ENCODE assay signal across 25 mouse cellular contexts in genomic region chr9:22683786-22684185, GRCm38 (mm10).
DNase-seq lines count a peak whose midpoint lies in the region; ATAC-seq and TF ChIP-seq lines count a peak whose summit lies in the region.
"Had no signal": no experiment of that assay in that cellular context is flagged by ENCODE, and none has a peak within 500 bp of the region (broad histone marks: within the 10 kb centered on the region; RNA-seq: fewer than 3 reads in every experiment).

No protein-coding gene starts in this region.

- no peaks in the 10 kb centered on the region for H3K36me3 ChIP-seq in lung, postnatal 0 days (ENCODE audit: insufficient read depth, low read length)
- H3K36me3 ChIP-seq: heart, embryonic 13.5 days; liver, embryonic 15.5 days; midbrain, embryonic 12.5 days had no signal

- H3K9me3 ChIP-seq in lung, postnatal 0 days (ENCODE audit: low read length): no peaks in the 10 kb centered on the region
- H3K9me3 ChIP-seq: heart, embryonic 13.5 days; liver, embryonic 15.5 days; midbrain, embryonic 12.5 days had no signal

- no peak for TF ChIP-seq EP300 in lung, postnatal 0 days (IDR thresholded peaks at IDR 0.05)

- H3K4me1 ChIP-seq in lung, postnatal 0 days (ENCODE audit: insufficient read depth, low read depth, low read length): no peaks in the 10 kb centered on the region
- H3K4me1 ChIP-seq: liver, embryonic 15.5 days; midbrain, embryonic 12.5 days had no signal

- WGBS in lung, postnatal 0 days: 43% methylated on average over 3 of the region's 3 CpGs

- ATAC-seq in lung, postnatal 0 days: no peak
- ATAC-seq: forebrain, postnatal 0 days; hindbrain, postnatal 0 days; intestine, embryonic 16.5 days had no signal

- DNase-seq in layer of hippocampus, adult 11-12 months (ENCODE audit: low spot score): peak; percentile 17
- no peak for DNase-seq in layer of hippocampus, postnatal 25 days (ENCODE audit: extremely low spot score in 1 of 2, low spot score in 1 of 2)
- DNase-seq in lung, postnatal 0 days (ENCODE audit: low spot score): peak; percentile 30
- no peak for DNase-seq in lung, postnatal 4 days
- peak; percentile 63 for DNase-seq in adipocyte (ENCODE audit: low spot score)
- peak; percentile 47 for DNase-seq in skeletal muscle tissue, adult 2 months (ENCODE audit: low read depth, low spot score)
- no peak for DNase-seq in ovary, postnatal 36 days (ENCODE audit: low spot score)
- DNase-seq: adrenal gland, postnatal 14 days; cerebellum, adult 8-10 months; cerebellum, postnatal 36 days; embryo, embryonic 11 days; forebrain, postnatal 0 days; gastrocnemius, postnatal 10 days; heart, postnatal 14 days; kidney, postnatal 36 days; liver; lung, postnatal 10 days; retina, postnatal 1 day; right cerebral cortex, postnatal 25 days; thymus, postnatal 25 days had no signal

- H3K4me3 ChIP-seq in lung, postnatal 0 days (ENCODE audit: low read depth, low read length): no peak overlapping the region
- H3K4me3 ChIP-seq: heart, embryonic 13.5 days; liver, embryonic 15.5 days; midbrain, embryonic 12.5 days had no signal

- no peaks in the 10 kb centered on the region for H3K27me3 ChIP-seq in lung, postnatal 0 days (replicated peaks; ENCODE audit: insufficient read depth, low read length)
- H3K27me3 ChIP-seq: heart, embryonic 13.5 days; liver, embryonic 15.5 days; midbrain, embryonic 12.5 days had no signal

- TF ChIP-seq CTCF in lung, postnatal 0 days (IDR thresholded peaks at IDR 0.05): no peak

- no peak overlapping the region for H3K4me2 ChIP-seq in lung, postnatal 0 days (replicated peaks; ENCODE audit: low read depth, low read length)
- H3K4me2 ChIP-seq: heart, embryonic 13.5 days; liver, embryonic 15.5 days; midbrain, embryonic 12.5 days had no signal

- H3K27ac ChIP-seq in lung, postnatal 0 days (ENCODE audit: low read length): no peak overlapping the region
- H3K27ac ChIP-seq: heart, embryonic 13.5 days; hindbrain, postnatal 0 days; liver, embryonic 15.5 days; midbrain, embryonic 12.5 days had no signal

- H3K9ac ChIP-seq in lung, postnatal 0 days (replicated peaks; ENCODE audit: low read depth): no peak overlapping the region
- H3K9ac ChIP-seq: forebrain, postnatal 0 days; heart, embryonic 13.5 days; liver, embryonic 15.5 days; midbrain, embryonic 12.5 days had no signal

Comparison
In these comparisons a context has a peak if more than half of its experiments do, and no peak if none do; other contexts are left out.
1. DNase-seq: peak in layer of hippocampus, adult 11-12 months (single experiment), lung, postnatal 0 days (single experiment), adipocyte (single experiment) and skeletal muscle tissue, adult 2 months (single experiment); none in layer of hippocampus, postnatal 25 days (0 of 2), lung, postnatal 4 days (0 of 2) and ovary, postnatal 36 days (single experiment).